Mouse (Mus musculus): Measurements from ENCODE around the gene 1110032A03Rik. TPM values are rescaled to one million over a fixed set of nuclear protein-coding genes. Genes with fewer than 3 reads are reported as not detected.
A peak's percentile ranks its signal among the peaks of the same experiment; 100 is the strongest.

1110032A03Rik gene
- polyA plus RNA-seq, 1 experiment from 2014 or later, result 52.3 TPM

DNA sequence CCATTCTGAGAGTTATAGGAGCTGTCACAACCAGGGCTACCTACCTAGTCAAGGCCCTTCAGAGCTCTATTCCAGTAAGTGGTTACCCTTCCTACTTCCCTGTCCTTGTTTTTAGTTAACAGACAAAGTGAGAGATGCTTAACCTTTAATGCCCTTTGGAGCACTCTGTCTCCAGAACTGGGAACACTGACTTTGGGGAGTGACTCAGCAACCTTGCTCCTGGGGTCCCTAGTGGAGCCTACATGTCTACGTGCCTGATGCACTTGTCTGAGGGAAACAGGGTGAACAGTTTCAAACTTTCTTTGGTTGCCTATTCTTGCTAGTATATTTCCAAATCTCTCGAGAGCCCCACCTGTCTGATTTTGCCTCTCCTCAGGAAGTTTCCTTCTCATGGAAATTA, 32.6 kb downstream of the 1110032A03Rik start:
- 73% methylated on average over 2 of the region's 2 CpGs for WGBS
- peaks cover 19% of the 10 kb centered on the region for H3K4me1 ChIP-seq
- H3K4me2 ChIP-seq, result no peak overlapping the region

DNA sequence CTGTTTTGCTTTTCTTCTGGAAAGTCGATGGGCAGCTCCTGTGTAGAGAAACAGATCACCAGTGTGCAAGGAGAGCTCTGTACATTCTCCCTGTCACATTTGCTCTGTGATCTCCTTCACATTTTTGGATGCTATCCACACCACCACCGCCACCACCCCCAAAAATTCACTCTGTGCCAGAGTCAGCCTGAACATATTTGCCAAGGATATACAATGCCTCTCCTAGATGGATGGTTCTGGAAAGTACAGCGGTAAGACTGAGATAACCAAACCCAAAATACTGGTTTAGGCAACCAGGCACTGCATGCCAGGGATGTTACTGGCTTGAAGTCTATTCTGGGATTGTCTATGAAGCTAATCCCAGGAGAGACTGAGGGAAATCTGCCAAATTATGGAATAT, 33.1 kb downstream of the 1110032A03Rik start:
- no peaks in the 10 kb centered on the region; the same call in 1 of the 2 replicates for H3K27me3 ChIP-seq (replicated peaks)
- H3K4me3 ChIP-seq, result no peak overlapping the region
- 88% methylated on average over 3 of the region's 3 CpGs for WGBS
- no peak for ATAC-seq (replicated peaks)
- H3K4me2 ChIP-seq, result no peak overlapping the region
- no peak overlapping the region for H3K27ac ChIP-seq
- no peaks in the 10 kb centered on the region for H3K9me3 ChIP-seq
- no peak overlapping the region for H3K9ac ChIP-seq
- peaks cover 19% of the 10 kb centered on the region for H3K4me1 ChIP-seq
- no peaks in the 10 kb centered on the region for H3K36me3 ChIP-seq (replicated peaks)

More for the DNA sequence above, 32.6 kb downstream of the 1110032A03Rik start:
- ATAC-seq (replicated peaks), result no peak
- Histone ChIP-seq H3K9ac (no peak overlapping the region), H3K9me3 (no peaks in the 10 kb centered on the region), H3K27ac (no peak overlapping the region), H3K4me3 (no peak overlapping the region), H3K36me3 (replicated peaks) (no peaks in the 10 kb centered on the region), H3K27me3 (replicated peaks) (no peaks in the 10 kb centered on the region; the same call in 1 of the 2 replicates)

DNA sequence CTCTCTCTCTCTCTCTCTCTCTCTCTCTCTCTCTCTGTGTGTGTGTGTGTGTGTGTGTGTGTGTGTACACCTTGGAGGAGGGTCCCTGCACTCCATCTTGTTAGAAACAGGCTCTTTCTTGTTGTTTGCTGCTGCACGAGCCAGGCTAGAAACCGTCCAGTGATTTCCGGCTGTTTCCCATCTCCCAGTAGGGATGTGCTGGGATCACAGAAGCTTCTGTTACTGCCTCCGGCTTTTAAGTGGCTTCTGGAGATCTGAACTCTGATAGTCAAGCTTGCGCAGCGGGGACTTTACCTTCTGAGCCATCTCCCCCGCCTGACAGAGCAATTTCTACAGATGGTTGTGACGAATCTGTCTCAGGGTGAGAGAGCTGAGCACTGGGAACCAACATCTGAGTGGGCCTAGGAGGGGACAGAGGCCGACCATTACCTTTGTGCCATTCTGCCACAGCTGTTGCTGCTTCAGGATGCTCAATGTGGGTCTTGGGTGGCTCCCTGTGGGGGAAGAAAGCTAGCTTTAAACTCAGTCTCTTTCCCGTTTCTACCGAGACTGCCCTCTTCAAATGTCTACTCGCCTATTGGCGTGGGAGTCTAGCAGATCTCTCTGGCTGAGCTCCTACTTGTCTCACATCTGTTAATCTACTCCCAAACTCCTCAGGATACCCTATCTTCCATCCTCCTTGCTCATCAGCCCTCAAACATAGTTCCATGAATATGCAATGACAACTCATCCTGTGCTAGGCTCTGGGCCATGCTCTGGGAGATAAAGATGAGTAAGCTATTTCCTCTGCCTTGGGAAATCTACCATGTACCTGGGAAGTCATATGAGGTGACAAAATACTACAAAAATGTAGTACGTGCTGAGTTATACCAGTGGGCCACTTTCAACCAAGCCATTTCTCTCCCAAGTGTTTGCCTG, 34.2 kb downstream of the 1110032A03Rik start:
- Histone ChIP-seq H3K9ac (no peak overlapping the region), H3K27ac (no peak overlapping the region), H3K9me3 (no peaks in the 10 kb centered on the region), H3K4me1 (peaks cover 12% of the 10 kb centered on the region), H3K27me3 (replicated peaks) (no peaks in the 10 kb centered on the region; the same call in 1 of the 2 replicates), H3K4me2 (no peak overlapping the region), H3K36me3 (replicated peaks) (no peaks in the 10 kb centered on the region), H3K4me3 (no peak overlapping the region)
- no peak for ATAC-seq (replicated peaks)
- WGBS, result 92% methylated on average over 14 of the region's 14 CpGs

DNA sequence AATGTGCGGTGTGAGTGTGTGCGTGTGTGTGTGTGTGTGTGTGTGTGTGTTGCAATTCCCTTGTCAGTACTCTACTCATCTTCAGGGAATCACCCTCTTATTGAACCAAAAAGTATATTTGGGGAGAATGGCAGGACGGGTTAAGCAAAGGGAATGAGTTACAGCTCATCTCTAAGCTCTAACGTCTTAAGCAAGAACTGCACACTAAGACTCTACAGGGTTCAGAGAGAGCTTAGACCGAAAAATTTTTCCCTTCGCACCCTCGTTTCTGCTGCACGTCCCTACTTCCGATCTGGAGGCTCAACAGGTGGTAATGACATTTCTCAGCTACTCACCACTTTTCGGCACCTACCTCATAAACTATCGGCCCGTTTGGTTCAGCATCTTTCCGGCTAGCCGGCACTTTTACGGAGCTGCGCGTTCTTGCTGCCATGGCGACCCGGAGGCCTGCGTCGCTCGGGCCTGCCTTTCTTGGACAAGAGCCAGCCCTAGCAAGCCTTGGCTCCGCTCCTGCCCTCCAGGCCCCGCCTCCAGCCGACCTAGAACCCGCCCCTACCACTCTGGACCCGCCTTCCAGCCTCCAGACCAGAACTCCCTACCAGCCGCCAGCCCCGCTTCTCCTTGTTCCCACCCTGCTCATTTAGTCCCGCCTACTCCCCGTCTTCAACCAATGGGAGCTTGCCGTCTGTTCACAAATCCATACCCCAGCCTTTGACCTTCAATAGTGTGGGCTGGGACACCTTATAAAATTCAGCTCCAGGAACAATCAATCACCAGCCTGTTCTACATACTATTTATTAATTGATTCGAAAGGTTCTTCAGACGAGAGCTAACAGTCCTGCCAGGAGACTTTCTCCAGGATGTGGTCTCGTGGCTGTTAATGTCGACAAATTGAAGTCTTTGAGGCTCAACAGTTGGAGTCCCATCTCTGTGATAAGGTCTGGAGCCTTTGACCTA, 36.1 kb downstream of the 1110032A03Rik start, which contains the start of gene Dixdc1:
Gene Dixdc1 (minus strand): TSS at position 604 of the 957 bp plus-strand sequence.
- Histone ChIP-seq H3K27me3 (replicated peaks) (no peaks in the 10 kb centered on the region; the same call in 1 of the 2 replicates), H3K4me1 (peaks cover 14% of the 10 kb centered on the region), H3K27ac (no peak within 1 kb of the TSS), H3K4me3 (peak within 1 kb of the TSS; percentile 38), H3K9ac (no peak within 1 kb of the TSS), H3K9me3 (no peaks in the 10 kb centered on the region), H3K4me2 (peak within 1 kb of the TSS; percentile 65), H3K36me3 (replicated peaks) (no peaks in the 10 kb centered on the region)
- peak; percentile 96 for ATAC-seq (replicated peaks)
- 12% methylated on average over 36 of the region's 36 CpGs for WGBS

DNA sequence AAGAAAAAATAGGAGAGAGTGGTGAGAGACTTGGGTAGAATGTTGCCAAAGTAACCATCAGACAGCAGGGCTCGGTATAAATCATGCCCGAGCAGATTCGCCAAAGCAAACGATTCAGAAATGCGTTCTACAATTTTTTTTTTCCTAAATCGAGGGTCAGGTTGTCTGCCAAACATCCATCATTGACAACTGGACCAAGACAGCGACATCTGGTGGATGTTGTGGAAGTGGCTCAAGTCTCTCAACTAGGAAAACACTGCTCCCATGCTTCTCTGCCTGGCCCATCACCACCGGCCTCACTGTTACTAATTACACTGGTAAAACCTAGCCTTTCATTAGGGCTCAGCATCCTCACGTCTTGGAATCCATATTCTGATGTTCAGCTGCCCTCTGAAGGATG, 40.3 kb downstream of the 1110032A03Rik start:
- no peaks in the 10 kb centered on the region for H3K9me3 ChIP-seq
- no peak for ATAC-seq (replicated peaks)
- 2% methylated on average over 9 of the region's 9 CpGs for WGBS
- no peak overlapping the region for H3K27ac ChIP-seq
- 0 out of 2 replicates have a peak overlapping the region, but pooled peaks have one; percentile 19 for H3K4me3 ChIP-seq
- no peaks in the 10 kb centered on the region for H3K27me3 ChIP-seq (replicated peaks)
- H3K4me2 ChIP-seq, result peak overlapping the region; percentile 39
- no peaks in the 10 kb centered on the region for H3K36me3 ChIP-seq (replicated peaks)
- 0 out of 2 replicates have a peak overlapping the region, but pooled peaks have one; percentile 4 for H3K9ac ChIP-seq
- H3K4me1 ChIP-seq, result peaks cover 14% of the 10 kb centered on the region

DNA sequence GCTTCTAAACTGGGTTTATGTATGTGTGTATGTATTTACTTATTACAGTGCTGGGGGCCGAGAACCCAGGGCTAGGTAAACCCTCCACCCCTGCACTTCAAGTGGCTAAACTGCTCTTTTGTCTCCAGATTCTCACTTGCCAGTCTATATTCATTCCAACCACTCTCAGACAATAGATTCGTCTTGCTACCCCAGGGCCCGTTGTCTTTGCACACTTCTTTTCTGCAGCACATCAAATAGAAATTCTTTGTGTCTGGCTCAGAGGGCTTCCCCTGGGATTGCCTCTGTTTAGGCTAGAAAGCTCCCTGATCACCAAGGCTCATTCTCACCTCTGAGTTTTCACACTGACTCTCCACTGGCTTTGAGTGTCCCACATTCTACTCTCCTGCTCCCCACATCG, 42.8 kb downstream of the 1110032A03Rik start:
- Histone ChIP-seq H3K9ac (no peak overlapping the region), H3K36me3 (replicated peaks) (no peaks in the 10 kb centered on the region), H3K9me3 (no peaks in the 10 kb centered on the region), H3K4me3 (no peak overlapping the region), H3K27me3 (replicated peaks) (no peaks in the 10 kb centered on the region), H3K27ac (no peak overlapping the region), H3K4me2 (no peak overlapping the region), H3K4me1 (peaks cover 5% of the 10 kb centered on the region; the same call in 1 of the 2 replicates)
- ATAC-seq (replicated peaks), result no peak
- WGBS, result 7% methylated on average over 4 of the region's 4 CpGs

DNA sequence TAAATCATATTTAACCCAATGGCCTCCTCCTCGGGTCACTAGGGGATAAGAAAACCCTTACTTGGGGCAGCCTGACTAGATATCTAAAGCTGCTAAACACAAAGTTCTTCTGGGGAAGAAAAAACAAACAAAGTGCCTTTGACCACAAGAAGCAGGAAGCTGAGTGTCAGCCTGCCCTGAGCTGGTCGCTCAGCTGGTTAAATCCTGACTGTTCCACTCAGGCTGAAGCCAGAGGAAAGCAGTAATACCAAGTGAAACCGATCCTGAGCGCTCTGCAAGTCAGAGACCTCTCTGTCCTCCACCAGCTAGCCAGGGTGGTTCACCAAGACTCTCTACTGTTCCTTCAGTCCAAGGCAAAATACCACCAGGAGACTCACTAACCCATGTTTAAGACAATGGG, 45.7 kb downstream of the 1110032A03Rik start:
- no peak overlapping the region for H3K4me3 ChIP-seq
- H3K4me2 ChIP-seq, result no peak overlapping the region
- no peak overlapping the region for H3K9ac ChIP-seq
- WGBS, result 70% methylated on average over 4 of the region's 4 CpGs
- ATAC-seq (replicated peaks), result no peak
- no peaks in the 10 kb centered on the region for H3K27me3 ChIP-seq (replicated peaks)
- no peaks in the 10 kb centered on the region for H3K9me3 ChIP-seq
- 0 out of 2 replicates have a peak overlapping the region, but pooled peaks have one; percentile 87 for H3K27ac ChIP-seq
- peaks cover 30% of the 10 kb centered on the region for H3K4me1 ChIP-seq
- no peaks in the 10 kb centered on the region for H3K36me3 ChIP-seq (replicated peaks)

DNA sequence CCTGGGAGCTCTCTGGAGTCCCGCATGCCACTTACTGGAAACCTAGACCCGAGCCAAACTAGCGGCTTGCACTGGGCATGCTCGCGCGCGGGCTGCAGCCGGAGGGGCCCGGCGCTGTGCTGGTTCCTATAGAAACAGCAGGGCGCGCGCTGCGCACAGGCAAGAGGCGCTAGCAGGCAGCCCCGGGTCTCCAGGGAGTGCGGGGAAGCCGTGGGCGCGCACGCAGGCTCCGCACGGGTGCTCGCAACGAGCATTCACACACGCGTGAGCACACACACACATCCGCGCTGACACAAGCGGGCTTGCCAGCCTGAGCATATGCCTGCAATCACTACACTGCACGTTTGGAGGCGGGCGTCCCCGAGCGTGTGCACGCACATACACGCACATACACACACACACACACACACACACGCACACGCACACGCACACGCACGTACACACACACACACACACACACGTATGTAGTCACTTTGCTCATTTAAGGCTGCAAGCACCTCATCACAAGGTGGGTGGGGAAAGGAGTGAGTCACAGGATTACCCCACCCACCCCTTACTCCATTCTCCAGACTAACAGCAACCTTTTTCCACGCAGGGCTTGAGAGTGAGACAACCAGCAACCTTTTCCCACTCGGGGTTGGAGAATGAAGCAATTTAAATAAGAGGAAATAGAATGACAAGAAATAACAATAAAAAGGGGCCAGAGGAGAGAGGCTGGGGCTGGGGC, 47.2 kb downstream of the 1110032A03Rik start:
- no peaks in the 10 kb centered on the region for H3K27me3 ChIP-seq (replicated peaks)
- H3K36me3 ChIP-seq (replicated peaks), result no peaks in the 10 kb centered on the region
- H3K9ac ChIP-seq, result peak overlapping the region; percentile 72
- under 1% methylated on average over 45 of the region's 45 CpGs for WGBS
- peak; percentile 97 for ATAC-seq (replicated peaks)
- H3K4me2 ChIP-seq, result peak overlapping the region; percentile 85
- H3K4me1 ChIP-seq, result peaks cover 43% of the 10 kb centered on the region
- H3K9me3 ChIP-seq, result no peaks in the 10 kb centered on the region
- H3K4me3 ChIP-seq, result peak overlapping the region; percentile 72
- peak overlapping the region; percentile 87 for H3K27ac ChIP-seq

DNA sequence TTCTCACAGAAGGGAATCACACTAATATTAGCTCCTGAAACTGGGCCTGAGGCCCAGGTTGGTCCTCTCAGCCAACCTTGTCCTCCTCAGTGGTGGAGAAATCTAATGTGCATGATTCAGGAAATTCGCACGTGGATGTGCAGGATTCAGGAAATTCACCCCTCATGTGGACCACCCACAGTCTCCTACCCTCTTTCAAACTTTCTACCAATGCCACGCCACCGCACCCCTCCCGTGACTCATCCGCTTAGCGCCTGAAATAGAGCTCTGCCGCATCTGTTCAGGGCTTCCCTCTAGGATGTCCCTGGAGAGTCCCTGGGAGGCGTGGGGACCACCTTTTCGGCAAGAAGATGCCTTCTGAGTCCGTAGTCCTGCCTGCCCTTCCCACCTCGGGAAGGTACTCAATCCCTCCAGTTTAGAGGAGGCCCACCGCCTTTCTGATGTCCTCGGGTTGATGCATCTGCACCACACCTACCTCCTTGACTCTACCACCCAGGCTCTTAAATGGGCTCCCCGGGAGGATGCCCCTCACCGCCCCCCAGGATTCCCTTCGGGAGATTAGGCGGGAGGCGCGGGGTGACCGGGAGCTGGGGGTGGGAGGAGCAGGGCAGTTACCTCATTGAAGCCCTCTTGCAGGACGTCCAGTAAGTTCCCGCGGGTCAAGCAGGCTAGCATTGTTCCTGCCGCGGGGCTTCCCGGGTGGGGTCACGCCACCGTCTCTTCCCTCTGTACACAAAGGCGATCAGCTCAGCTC, 48.0 kb downstream of the 1110032A03Rik start:
- peak overlapping the region; percentile 72 for H3K4me3 ChIP-seq
- no peaks in the 10 kb centered on the region for H3K36me3 ChIP-seq (replicated peaks)
- peak; percentile 40 for ATAC-seq (replicated peaks)
- H3K27ac ChIP-seq, result peak overlapping the region; percentile 87
- under 1% methylated on average over 30 of the region's 30 CpGs for WGBS
- no peaks in the 10 kb centered on the region for H3K27me3 ChIP-seq (replicated peaks)
- H3K4me2 ChIP-seq, result peak overlapping the region; percentile 85
- H3K9me3 ChIP-seq, result no peaks in the 10 kb centered on the region
- peak overlapping the region; percentile 72 for H3K9ac ChIP-seq
- H3K4me1 ChIP-seq, result peaks cover 49% of the 10 kb centered on the region

DNA sequence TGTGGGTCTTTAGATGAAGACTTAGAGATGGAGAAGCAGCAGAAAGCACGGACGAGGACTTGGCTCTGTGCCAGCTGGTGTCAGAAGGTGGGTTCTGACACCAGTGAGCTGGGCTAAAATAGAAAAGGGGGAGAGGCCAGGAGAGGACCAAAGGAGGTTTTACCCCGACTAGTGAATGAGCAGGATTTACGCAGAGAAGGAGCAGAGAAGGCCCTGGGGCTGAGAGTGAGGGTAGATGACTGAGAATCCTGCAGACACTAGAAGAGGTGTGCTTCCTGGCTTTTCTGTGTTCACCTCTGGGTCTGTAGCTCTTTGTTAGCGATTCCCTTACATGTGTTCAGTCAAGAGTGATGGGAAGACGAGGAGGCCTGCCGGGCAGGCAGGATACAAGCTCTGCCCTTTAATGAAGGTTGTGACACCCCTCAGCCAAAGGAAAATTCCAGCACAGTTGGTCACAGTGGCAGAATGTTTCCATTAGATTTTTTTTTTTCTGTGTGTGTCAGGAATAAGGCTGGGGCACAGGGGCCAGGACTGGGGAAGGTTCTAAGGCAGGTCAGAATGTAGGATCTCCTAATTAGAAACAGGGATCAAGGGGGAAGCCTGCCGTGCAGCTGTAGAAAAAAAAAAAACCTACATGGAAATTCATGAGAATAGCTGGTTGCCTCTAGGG, 49.3 kb downstream of the 1110032A03Rik start:
- Histone ChIP-seq H3K4me1 (peaks cover 54% of the 10 kb centered on the region), H3K9me3 (no peaks in the 10 kb centered on the region), H3K9ac (peak overlapping the region; percentile 72), H3K4me2 (peak overlapping the region; percentile 85), H3K27ac (peak overlapping the region; percentile 87), H3K27me3 (replicated peaks) (no peaks in the 10 kb centered on the region), H3K36me3 (replicated peaks) (no peaks in the 10 kb centered on the region), H3K4me3 (peak overlapping the region; percentile 72)
- no peak for ATAC-seq (replicated peaks)
- 17% methylated on average over 8 of the region's 8 CpGs for WGBS

Data from midbrain, embryonic 15.5 days (tissue).